Mouse (Mus musculus) heart, adult 8-10 months (tissue): ENCODE results near the gene Pkm. TPM values are rescaled to one million over a fixed set of nuclear protein-coding genes. Genes with fewer than 3 reads are reported as not detected.

Experiments used
- DNase-seq: peaks from one replicate; pipeline ENCODE4 v3.0.0; 2022; ENCODE audit warnings: low spot score
- total RNA-seq, 4 experiments: library from RNA; stranded (reverse); gene quantifications; 2 replicates each; pipeline ENCODE4 v1.2.4; 2022

The Pkm gene
- 1,000 to 10,000 TPM; 1,114 to 1,272 (median 1,167) TPM for total RNA-seq

- DNase-seq, result peak; percentile 98
Measured at GRCm38 (mm10) chr9:59655958-59656634, at the start of gene Pkm. TSS of gene Pkm (plus strand) at chr9:59656368.

- DNase-seq, result no peak
Measured at GRCm38 (mm10) chr9:59610950-59611349, 45.2 kb upstream of the Pkm start.

GRCm38 (mm10) chr9:59615797-59616196 lies 40.4 kb upstream of the Pkm start:
- DNase-seq, result no peak

GRCm38 (mm10) chr9:59616622-59617306 lies 39.4 kb upstream of the Pkm start, which contains the start of gene Parp6:
TSS of gene Parp6 (plus strand) at chr9:59617284.
- DNase-seq, result peak; percentile 99

GRCm38 (mm10) chr9:59617307-59617973 lies 38.7 kb upstream of the Pkm start:
- peak; percentile 24 for DNase-seq

GRCm38 (mm10) chr9:59638372-59638771 lies 17.8 kb upstream of the Pkm start:
- no peak for DNase-seq

DNA sequence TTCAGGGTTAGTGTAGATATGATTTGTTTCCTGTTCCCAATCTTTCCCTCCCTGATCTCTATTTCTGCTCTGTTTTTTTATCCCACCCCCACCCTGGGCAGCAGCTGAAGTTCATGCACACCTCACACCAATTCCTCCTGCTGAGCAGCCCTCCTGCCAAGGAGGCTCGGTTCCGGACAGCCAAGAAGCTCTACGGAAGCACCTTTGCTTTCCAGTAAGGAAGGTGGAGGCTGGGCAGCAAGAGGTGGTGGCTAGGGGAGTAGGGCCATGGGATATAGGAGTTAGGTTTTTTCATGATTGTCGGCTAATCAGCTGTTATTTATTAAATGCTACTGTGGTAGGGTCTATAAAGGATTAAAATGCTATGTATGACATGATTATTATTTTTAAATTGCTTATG lies 16.2 kb upstream of the Pkm start:
- no peak for DNase-seq

- DNase-seq, result no peak
Measured at GRCm38 (mm10) chr9:59641320-59641719, 14.8 kb upstream of the Pkm start.

GRCm38 (mm10) chr9:59649911-59650310 lies 6.3 kb upstream of the Pkm start:
- DNase-seq, result no peak

DNA sequence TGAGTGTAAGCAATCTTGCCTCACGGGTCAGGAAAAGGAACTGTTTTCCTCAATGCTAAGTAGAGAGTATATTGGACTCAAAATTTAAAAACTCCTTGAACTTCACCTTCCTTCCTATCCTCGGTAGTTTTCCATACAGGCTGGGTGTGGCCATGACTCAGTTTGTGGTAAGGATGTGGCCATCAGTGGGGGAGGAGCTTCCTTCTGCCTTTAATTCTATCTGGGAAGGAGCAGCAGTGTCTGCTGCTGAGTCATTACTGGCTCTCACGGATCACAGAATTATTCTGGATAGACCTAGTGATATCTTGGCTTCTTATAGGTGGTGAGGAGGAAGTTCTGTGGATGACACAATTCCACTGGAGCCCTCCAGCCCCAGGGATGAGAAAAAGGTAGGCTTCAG lies 2.8 kb upstream of the Pkm start:
- no peak for DNase-seq

- no peak for DNase-seq
Measured at GRCm38 (mm10) chr9:59654450-59654983, 1.7 kb upstream of the Pkm start.

DNA sequence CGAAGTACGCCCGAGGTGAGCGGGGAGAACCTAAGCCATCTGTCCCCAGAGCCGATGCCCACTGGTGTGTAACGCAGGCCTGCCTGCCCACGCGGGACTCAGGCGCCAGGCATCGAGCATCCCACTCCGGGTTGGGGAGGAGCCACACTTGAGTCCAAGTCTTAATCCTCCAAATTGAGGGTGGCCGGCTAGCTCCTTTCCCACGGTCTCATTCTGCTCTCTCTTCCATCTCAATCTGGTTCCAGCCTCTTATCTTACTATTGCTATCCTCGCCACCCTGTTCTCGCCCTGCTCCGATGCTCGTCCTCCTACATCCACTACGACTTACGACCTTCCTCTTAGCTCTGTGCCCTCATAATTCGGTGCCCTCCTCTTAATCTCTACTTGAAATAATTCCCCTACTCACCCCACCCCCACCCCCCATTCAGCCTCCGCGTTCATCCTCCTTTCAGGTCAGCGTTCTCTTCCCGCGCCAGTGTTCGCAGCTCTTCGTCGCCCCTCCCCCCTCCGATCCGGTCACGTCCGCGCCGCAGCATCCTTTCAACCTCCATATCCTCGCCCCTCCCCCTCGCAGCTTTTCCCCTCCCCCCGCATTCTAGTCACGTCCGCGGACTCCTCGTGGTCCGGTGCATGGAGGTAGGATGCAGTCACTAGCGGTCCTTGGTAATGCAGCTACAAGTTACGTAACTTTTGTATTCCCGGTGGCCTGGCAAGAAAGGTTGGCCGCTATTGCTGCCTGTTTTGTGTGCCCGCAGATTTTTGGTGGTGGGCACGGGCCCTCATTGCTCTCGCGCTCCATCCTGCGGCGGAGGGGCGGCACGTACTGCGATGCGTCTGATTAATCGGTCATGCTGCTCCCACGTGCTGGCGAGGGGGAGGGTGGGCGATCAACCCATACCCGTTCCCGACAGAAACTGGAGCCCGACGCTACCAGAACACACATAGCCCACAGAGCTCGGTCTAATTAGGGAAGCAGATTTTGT lies 758 bp downstream of the Pkm start:
- DNase-seq, result peak; percentile 69

DNA sequence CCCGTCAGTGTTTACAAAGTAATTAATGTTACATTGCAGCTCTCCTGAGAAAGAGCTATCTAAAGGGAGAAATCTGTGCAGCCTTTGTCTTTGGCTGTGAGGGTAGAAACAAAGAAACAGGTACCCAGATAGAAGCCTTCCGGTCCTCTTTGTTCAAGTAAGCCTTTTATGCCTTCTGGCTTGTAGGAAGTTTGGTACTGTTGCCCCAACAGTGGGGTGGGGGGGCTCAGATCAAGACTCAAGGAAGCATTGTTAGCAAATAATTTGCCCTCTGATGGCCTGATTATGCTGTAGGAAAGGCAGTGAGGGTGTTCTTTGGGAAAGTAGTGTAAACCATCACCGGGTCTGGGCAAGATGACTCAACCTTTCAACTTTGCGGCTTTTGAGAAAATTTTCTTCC lies 2.0 kb downstream of the Pkm start:
- DNase-seq, result no peak

GRCm38 (mm10) chr9:59659036-59660026 lies 3.2 kb downstream of the Pkm start:
- DNase-seq, result peak; percentile 87

DNA sequence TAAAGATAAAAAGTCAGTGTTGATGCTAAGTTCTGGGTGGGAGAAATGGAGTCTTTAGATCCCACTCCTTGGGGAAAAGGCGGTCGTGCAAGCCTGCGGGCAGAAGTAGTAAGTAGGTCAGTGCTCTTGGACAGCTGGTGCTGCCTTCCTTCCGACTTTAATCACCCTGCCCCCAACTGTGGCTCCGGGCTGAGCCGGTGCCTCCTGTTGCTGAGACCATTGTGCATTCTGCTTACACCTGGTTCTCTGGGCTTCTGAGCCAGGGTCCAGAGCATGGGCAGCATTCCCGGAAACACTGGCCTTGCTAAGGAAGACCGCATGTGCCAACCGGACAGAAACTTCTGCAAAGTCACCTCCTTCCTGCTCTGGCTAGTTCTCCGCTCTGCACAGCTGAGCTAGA lies 4.3 kb downstream of the Pkm start:
- peak; percentile 68 for DNase-seq

- DNase-seq, result no peak
Measured at GRCm38 (mm10) chr9:59661298-59661975, 5.3 kb downstream of the Pkm start.

DNA sequence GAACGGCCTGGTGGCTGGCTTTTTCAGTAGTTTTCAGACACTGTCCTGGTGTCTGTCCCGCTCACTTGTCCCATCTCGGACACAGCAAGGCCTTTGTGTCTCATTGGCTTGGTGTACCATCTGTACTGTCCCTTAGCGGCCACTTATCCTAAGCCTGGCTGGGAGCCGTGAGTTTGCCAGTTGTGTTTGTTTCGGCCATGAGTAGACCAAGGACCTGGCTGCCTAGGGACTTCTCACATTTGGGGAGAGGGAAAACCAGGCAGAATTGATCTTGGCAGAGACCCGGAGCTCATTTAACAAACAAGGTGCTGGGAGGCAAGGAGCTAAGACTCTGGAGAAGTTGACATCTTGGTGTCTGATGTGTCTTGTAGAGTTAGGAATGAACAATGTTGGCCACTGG lies 7.1 kb downstream of the Pkm start:
- no peak for DNase-seq

DNA sequence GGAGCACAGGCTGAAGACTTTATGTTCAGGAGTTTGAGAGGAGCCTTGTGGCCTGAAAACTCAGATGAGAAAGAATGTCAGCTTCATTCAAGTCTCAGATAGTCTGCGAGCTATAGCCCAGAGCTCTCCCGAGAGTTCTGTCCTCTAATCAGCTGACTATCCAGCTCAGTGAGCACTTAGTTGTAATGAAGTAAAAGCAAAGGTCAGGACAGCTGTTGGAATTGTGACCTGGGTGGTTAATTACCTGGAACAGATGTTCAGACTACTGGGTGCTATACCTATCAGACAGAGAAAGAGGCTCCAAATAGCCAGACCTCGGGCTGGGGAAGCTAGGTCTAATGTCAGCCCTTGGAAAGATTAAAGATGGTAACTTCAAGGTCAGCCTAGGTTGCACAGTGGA lies 7.8 kb downstream of the Pkm start:
- no peak for DNase-seq

- DNase-seq, result no peak
Measured at GRCm38 (mm10) chr9:59664664-59665256, 8.6 kb downstream of the Pkm start.
